Mouse (Mus musculus) erythroblast, embryonic 14.5 days (primary cell): ENCODE measurements around the gene Bmpr2. TPM values are rescaled to one million over a fixed set of nuclear protein-coding genes. Genes with fewer than 3 reads are reported as not detected.

ENCODE experiments used
- H3K27me3 ChIP-seq: 2 replicates; pipeline ENCODE4 v1.6.1; 2012; ENCODE audit warnings: inconsistent platforms; ENCODE audit not compliant: control insufficient read depth
- H3K36me3 ChIP-seq: 2 replicates; pipeline ENCODE4 v1.6.1; 2012; ENCODE audit warnings: mild to moderate bottlenecking, inconsistent platforms; ENCODE audit not compliant: control insufficient read depth
- H3K4me1 ChIP-seq: 2 replicates; pipeline ENCODE4 v1.6.1; 2012; ENCODE audit warnings: inconsistent platforms; ENCODE audit not compliant: control insufficient read depth
- H3K4me3 ChIP-seq: replicated peaks from 2 replicates; pipeline ENCODE3; 2012; ENCODE audit warnings: moderate library complexity, mild to moderate bottlenecking, inconsistent platforms
- H3K9me3 ChIP-seq: 2 replicates; pipeline ENCODE4 v1.6.1; 2012; ENCODE audit warnings: low read length, inconsistent platforms, mixed read lengths; ENCODE audit not compliant: control insufficient read depth
- GATA1 ChIP-seq: IDR thresholded peaks from 2 replicates; pipeline ENCODE4 v1.6.1; 2012; ENCODE audit warnings: low read length, inconsistent platforms, mixed read lengths
- TAL1 ChIP-seq: IDR thresholded peaks from 3 replicates; pipeline ENCODE4 v1.6.1; 2012; ENCODE audit warnings: low read length, inconsistent platforms, mixed read lengths
- polyA plus RNA-seq: library from polyadenylated mRNA; stranded (reverse); fragments of >175 nt; gene quantifications from 2 replicates; pipeline ENCODE4 v1.2.3, GENCODE M21; 2012

The Bmpr2 gene
- polyA plus RNA-seq, 1 experiment, result 0.02 TPM

- TF ChIP-seq TAL1, result no peak
- TF ChIP-seq GATA1, result no peak
- no peak overlapping the region for H3K4me3 ChIP-seq
- H3K36me3 ChIP-seq, result no peaks in the 10 kb centered on the region
- peaks cover 5% of the 10 kb centered on the region for H3K4me1 ChIP-seq
- no peaks in the 10 kb centered on the region for H3K9me3 ChIP-seq
- H3K27me3 ChIP-seq, result no peaks in the 10 kb centered on the region
These were observed 25.8 kb downstream of the Bmpr2 start for GRCm38 (mm10) chr1:59788975-59789374.

DNA sequence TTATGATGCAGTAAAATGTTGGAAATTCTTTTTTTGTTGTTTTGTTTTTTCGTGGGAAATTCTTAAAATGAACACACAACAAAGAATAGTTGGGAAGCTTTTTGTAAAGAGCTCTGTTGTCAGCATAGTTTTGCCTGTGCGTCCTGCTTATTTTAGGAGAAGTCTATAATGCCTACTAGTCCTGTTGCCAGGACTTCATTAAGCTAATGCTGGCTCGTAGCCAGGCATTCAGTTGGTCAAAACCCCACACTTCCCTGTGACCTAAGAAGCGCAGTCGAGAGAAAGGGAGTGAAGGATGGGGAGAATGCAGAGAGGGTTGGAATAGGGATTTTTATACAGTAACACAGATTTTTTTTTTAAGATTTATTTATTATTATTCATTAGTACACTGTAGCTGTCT lies 26.5 kb downstream of the Bmpr2 start:
- H3K4me3 ChIP-seq, result no peak overlapping the region
- no peaks in the 10 kb centered on the region for H3K27me3 ChIP-seq
- no peaks in the 10 kb centered on the region for H3K36me3 ChIP-seq
- H3K4me1 ChIP-seq, result peaks cover 5% of the 10 kb centered on the region
- no peak for TF ChIP-seq TAL1
- no peak for TF ChIP-seq GATA1
- no peaks in the 10 kb centered on the region for H3K9me3 ChIP-seq

DNA sequence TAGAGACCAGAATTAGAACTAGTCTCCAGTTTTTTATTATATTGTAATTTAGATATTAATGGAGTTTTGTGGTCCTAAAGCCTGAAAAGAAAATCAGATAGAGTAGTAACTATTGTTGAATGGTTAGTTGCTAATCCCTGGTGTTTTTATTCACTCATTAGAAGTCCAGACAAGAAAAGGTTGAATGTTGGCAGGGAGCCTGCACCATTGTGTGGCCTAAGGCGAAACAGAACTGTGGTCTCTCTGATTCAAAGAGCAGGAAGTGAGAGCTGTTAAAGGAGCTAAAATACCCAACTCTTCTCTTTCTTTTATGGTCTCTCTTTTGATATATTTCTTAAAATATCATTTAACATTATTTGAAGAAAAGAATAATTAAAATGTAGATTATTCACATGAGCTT lies 32.1 kb downstream of the Bmpr2 start:
- H3K4me1 ChIP-seq, result no peaks in the 10 kb centered on the region
- no peaks in the 10 kb centered on the region for H3K9me3 ChIP-seq
- no peaks in the 10 kb centered on the region for H3K36me3 ChIP-seq
- TF ChIP-seq TAL1 (no peak), GATA1 (no peak)
- H3K27me3 ChIP-seq, result no peaks in the 10 kb centered on the region
- no peak overlapping the region for H3K4me3 ChIP-seq

GRCm38 (mm10) chr1:59797865-59798264 lies 34.7 kb downstream of the Bmpr2 start:
- Histone ChIP-seq H3K27me3 (no peaks in the 10 kb centered on the region), H3K9me3 (no peaks in the 10 kb centered on the region), H3K4me3 (no peak overlapping the region), H3K4me1 (peaks cover 1% of the 10 kb centered on the region), H3K36me3 (no peaks in the 10 kb centered on the region)
- no peak for TF ChIP-seq TAL1
- TF ChIP-seq GATA1, result no peak

- Histone ChIP-seq H3K4me1 (peaks cover 17% of the 10 kb centered on the region), H3K27me3 (no peaks in the 10 kb centered on the region), H3K9me3 (no peaks in the 10 kb centered on the region), H3K4me3 (no peak overlapping the region), H3K36me3 (no peaks in the 10 kb centered on the region)
- TF ChIP-seq TAL1 (no peak), GATA1 (no peak)
These were observed 41.2 kb downstream of the Bmpr2 start for GRCm38 (mm10) chr1:59804363-59804762.

DNA sequence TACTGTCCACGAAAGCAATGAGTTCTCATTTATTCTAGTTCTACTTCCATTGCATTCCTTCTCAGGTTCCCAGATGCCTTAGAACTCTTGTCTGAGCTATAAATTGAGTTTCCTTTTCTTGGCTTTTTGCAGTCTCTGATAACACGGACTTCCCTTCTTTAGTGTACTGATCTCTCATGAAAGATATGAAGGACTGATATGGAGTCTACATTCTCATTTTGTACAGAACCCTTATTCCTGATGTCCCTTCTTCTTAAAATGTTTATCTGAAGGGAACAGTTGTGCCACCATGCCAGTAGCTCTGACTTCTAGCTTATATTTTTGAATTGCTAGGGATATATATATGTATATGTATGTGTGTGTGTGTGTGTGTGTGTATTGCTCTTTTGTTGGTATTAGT lies 46.7 kb downstream of the Bmpr2 start:
- Histone ChIP-seq H3K4me1 (peaks cover 5% of the 10 kb centered on the region), H3K36me3 (no peaks in the 10 kb centered on the region)
- TF ChIP-seq TAL1, result no peak
- no peak for TF ChIP-seq GATA1

DNA sequence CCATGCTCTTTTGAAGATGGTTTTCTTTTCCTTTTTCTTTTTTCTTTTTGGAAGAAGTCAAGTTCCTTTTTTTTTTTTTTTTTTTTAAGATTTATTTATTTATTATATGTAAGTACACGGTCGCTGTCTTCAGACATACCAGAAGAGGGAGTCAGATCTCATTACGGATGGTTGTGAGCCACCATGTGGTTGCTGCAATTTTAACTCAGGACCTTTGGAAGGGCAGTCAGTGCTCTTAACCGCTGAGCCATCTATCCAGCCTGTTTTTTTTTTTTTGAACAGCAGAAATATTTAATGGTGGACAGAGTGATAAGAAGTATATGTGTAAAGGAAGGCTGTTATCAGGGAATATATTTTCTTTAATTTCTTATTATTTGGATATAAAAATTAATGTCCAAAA lies 49.6 kb downstream of the Bmpr2 start:
- H3K36me3 ChIP-seq, result peaks cover 6% of the 10 kb centered on the region
- H3K4me3 ChIP-seq, result no peak overlapping the region
- no peaks in the 10 kb centered on the region for H3K9me3 ChIP-seq
- peaks cover 5% of the 10 kb centered on the region for H3K4me1 ChIP-seq
- no peak for TF ChIP-seq GATA1
- H3K27me3 ChIP-seq, result no peaks in the 10 kb centered on the region

More for the DNA sequence above, 46.7 kb downstream of the Bmpr2 start:
- Histone ChIP-seq H3K4me3 (no peak overlapping the region), H3K9me3 (no peaks in the 10 kb centered on the region), H3K27me3 (no peaks in the 10 kb centered on the region)

- no peak overlapping the region for H3K4me3 ChIP-seq
- H3K9me3 ChIP-seq, result no peaks in the 10 kb centered on the region
- no peaks in the 10 kb centered on the region for H3K27me3 ChIP-seq
- peaks cover 5% of the 10 kb centered on the region for H3K4me1 ChIP-seq
- TF ChIP-seq TAL1 (no peak), GATA1 (no peak)
- no peaks in the 10 kb centered on the region for H3K36me3 ChIP-seq
These were observed 62.2 kb downstream of the Bmpr2 start for GRCm38 (mm10) chr1:59825421-59825820.

- Histone ChIP-seq H3K4me3 (no peak overlapping the region), H3K27me3 (no peaks in the 10 kb centered on the region), H3K9me3 (no peaks in the 10 kb centered on the region), H3K36me3 (no peaks in the 10 kb centered on the region), H3K4me1 (peaks cover 5% of the 10 kb centered on the region)
- TF ChIP-seq TAL1, result no peak
- TF ChIP-seq GATA1, result no peak
These were observed 63.4 kb downstream of the Bmpr2 start for GRCm38 (mm10) chr1:59826583-59826982.

- no peak for TF ChIP-seq TAL1
- no peak for TF ChIP-seq GATA1
- Histone ChIP-seq H3K27me3 (no peaks in the 10 kb centered on the region), H3K36me3 (no peaks in the 10 kb centered on the region), H3K4me3 (no peak overlapping the region), H3K4me1 (peaks cover 5% of the 10 kb centered on the region), H3K9me3 (no peaks in the 10 kb centered on the region)
These were observed 66.2 kb downstream of the Bmpr2 start for GRCm38 (mm10) chr1:59829410-59829809.
